Mouse (Mus musculus): ENCODE data around the gene Mcee. TPM values are rescaled to one million over a fixed set of nuclear protein-coding genes. Genes with fewer than 3 reads are reported as not detected.

Mcee gene
- polyA plus RNA-seq (2021; fragmentation: Nextera tagmentation), result 113 and 164 TPM in 2 replicates
- long read RNA-seq, experiment 1, transcript Mcee-204 (2 exons, 391 nt), result minor isoform, 10 of 56 reads
- long read RNA-seq, experiment 1, transcript Mcee-201 (3 exons, 828 nt), result major isoform, 35 of 56 reads
- long read RNA-seq, experiment 1, transcript Mcee-203 (3 exons, 532 nt), result minor isoform, 7 of 56 reads
- long read RNA-seq, experiment 1, partial matches to known transcripts, result 3 of 56 reads
- long read RNA-seq, experiment 1, other reads (novel, unspliced or antisense), result 1 of 56 reads
- long read RNA-seq, experiment 2, transcript Mcee-201 (3 exons, 828 nt), result major isoform, 5 of 8 reads
- long read RNA-seq, experiment 2, partial matches to known transcripts, result 0 of 8 reads
- long read RNA-seq, experiment 2, other reads (novel, unspliced or antisense), result 2 of 8 reads

GRCm38 (mm10) chr7:64392122-64392818 lies at the start of gene Mcee, which contains the start of gene Mphosph10:
TSS of gene Mcee (plus strand) at chr7:64392607.
TSS of gene Mphosph10 (minus strand) at chr7:64392268.

GRCm38 (mm10) chr7:64373830-64374562 lies 18.4 kb upstream of the Mcee start, which contains the start of gene Fan1:
TSS of gene Fan1 (minus strand) at chr7:64374095.

Other genes with a start within 250 kb of the Mcee start
- 0.03 and 0.09 TPM in 2 replicates for gene Trpm1, start 238.8 kb upstream of the Mcee start, polyA plus RNA-seq (2021; fragmentation: Nextera tagmentation)
- gene Mtmr10, start 105.0 kb upstream of the Mcee start, polyA plus RNA-seq (2021; fragmentation: Nextera tagmentation), result 3.2 and 4.1 TPM in 2 replicates
- gene Fan1, start 18.5 kb upstream of the Mcee start, polyA plus RNA-seq (2021; fragmentation: Nextera tagmentation), result 0.24 and 0.39 TPM in 2 replicates
- gene Mphosph10, start 339 bp upstream of the Mcee start, polyA plus RNA-seq (2021; fragmentation: Nextera tagmentation), result 14.7 and 16.2 TPM in 2 replicates
- gene Apba2, start 109.1 kb downstream of the Mcee start, polyA plus RNA-seq (2021; fragmentation: Nextera tagmentation), result 138 and 153 TPM in 2 replicates

Data from layer of hippocampus, adult 6 months (tissue).